Mouse (Mus musculus): ENCODE measurements around the gene Ccrl2. TPM values are rescaled to one million over a fixed set of nuclear protein-coding genes. Genes with fewer than 3 reads are reported as not detected.

Gene Ccrl2
- polyA plus RNA-seq (2017; shearing (Covaris generic)) = 20.8 TPM

DNA sequence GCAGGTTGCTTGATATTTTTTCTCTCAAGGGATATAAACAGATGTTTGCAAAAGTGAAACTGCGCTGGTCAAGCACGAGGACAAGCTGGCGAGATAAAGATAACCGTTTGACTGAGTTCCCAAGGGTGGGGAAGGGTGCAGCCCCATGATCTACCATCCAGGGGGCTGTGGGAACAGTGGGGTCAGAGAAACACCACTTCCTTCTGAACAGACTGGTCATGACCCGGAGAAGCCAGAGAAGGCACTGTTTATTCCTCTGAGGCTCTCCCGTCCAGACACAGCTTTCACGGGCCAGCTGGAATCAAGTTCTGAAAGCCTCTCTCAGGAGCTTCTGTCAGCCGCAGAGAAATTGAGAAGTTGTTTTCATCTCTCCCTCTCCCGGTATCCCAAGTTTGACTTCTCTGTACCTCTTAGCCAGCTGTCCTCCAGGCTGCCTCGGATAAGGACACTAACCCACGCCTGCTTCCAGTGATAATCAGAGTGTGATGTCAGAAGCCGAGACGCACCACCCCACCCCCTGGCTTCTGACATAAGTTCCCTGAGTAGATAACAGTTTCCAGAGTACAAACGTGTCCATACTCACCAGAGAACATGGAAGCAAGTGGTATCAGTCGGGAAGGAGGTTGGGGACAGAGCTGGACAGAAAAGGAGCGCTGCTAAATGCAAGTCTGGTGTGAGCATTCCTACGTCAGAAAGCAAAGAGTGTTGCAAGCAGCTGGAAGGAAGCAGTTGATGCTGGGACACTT lies at the start of gene Ccrl2:
Gene Ccrl2, minus strand, starts transcription at position 722 of the 746 bp plus-strand sequence.

DNA sequence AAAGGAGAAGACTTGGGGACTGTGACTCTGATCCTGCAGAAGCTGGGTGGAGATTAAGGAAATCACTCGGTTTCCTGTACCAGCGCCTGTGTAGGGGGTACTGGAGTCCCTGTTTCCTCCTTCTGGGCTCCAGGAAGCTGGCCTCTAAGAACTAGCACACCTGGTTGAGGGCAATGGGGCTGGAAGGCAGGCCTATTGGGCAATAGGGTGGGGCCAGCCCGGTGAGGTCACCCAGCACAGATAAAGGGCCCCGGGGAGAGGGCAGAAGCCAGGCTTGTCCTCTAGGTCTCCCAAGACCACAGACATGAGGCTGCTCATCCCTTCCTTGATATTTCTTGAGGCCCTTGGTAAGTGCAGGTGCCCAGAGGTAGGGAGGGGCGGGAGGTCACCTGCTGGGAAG lies 38.3 kb downstream of the Ccrl2 start, which contains the start of gene Ltf:
Gene Ltf, plus strand, starts transcription at position 250 of the 400 bp plus-strand sequence.

Other genes with a start within 250 kb of the Ccrl2 start
- not detected for gene Prss44, start 243.5 kb downstream of the Ccrl2 start, polyA plus RNA-seq (2017; shearing (Covaris generic))
- not detected for gene Prss43, start 230.8 kb downstream of the Ccrl2 start, polyA plus RNA-seq (2017; shearing (Covaris generic))
- not detected for gene Prss45, start 222.9 kb downstream of the Ccrl2 start, polyA plus RNA-seq (2017; shearing (Covaris generic))
- gene Prss46, start 213.0 kb downstream of the Ccrl2 start, polyA plus RNA-seq (2017; shearing (Covaris generic)) = not detected
- gene Prss50, start 199.6 kb downstream of the Ccrl2 start, polyA plus RNA-seq (2017; shearing (Covaris generic)) = 0.60 TPM
- 40.7 TPM for gene Als2cl, start 177.6 kb downstream of the Ccrl2 start, polyA plus RNA-seq (2017; shearing (Covaris generic))
- 4.4 TPM for gene Tmie, start 177.4 kb downstream of the Ccrl2 start, polyA plus RNA-seq (2017; shearing (Covaris generic))
- gene Fam240a, start 140.7 kb downstream of the Ccrl2 start, polyA plus RNA-seq (2017; shearing (Covaris generic)) = not detected
- 1.5 TPM for gene Tdgf1, start 111.4 kb downstream of the Ccrl2 start, polyA plus RNA-seq (2017; shearing (Covaris generic))
- gene Lrrc2, start 106.0 kb downstream of the Ccrl2 start, polyA plus RNA-seq (2017; shearing (Covaris generic)) = not detected
- gene Rtp3, start 66.9 kb downstream of the Ccrl2 start, polyA plus RNA-seq (2017; shearing (Covaris generic)) = not detected
- 0.21 TPM for gene Ltf, start 38.2 kb downstream of the Ccrl2 start, polyA plus RNA-seq (2017; shearing (Covaris generic))
- gene Lrrfip2, start 60.1 kb upstream of the Ccrl2 start, polyA plus RNA-seq (2017; shearing (Covaris generic)) = 11.3 TPM
- gene Mlh1, start 214.3 kb upstream of the Ccrl2 start, polyA plus RNA-seq (2017; shearing (Covaris generic)) = 52.7 TPM
- gene Epm2aip1, start 214.4 kb upstream of the Ccrl2 start, polyA plus RNA-seq (2017; shearing (Covaris generic)) = 31.1 TPM